Mouse (Mus musculus): ENCODE measurements around the gene Tnfrsf14.

Gene Tnfrsf14

GRCm38 (mm10) chr4:154914252-154914651 lies 14.1 kb downstream of the Tnfrsf14 start:
- no peak for DNase-seq

DNA sequence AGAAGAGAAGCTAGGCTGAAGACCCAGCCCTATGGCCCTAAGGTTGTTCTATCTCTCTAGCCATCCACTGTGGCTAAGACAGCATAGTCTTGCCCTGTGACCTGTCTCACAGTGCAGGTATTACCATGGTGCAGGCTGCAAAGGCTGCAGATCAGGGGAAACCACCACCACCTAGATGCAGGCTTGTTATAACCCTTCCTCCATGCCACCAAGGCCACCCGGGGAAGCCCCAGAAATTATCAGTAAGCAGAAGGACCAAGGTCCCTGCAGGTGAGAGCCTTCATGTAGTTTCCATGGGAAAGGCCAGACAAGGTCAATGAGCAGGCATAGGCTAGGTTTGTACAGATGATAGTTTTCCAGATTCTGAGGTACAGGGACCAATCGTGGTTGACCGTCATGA lies 14.5 kb downstream of the Tnfrsf14 start:
- DNase-seq = no peak

DNA sequence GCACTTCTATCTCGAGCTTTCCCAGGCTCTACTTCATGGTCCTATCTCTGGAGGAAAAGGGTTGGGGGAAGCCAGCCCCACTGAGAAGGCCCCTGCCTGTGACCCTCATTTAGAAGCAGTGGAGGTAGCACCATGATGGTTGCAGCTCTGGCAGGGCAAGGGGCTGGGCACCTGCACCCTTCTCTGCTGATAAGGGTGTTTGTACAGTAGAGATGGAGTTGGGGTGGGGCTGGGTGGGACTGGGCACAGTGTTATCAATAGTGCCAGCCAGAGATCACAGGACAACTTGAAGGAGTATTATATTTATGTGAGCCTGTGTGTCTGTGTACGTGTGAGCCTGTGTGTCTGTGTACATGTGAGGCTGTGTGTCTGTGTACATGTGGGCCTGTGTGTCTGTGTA lies 16.7 kb downstream of the Tnfrsf14 start:
- DNase-seq = no peak

DNA sequence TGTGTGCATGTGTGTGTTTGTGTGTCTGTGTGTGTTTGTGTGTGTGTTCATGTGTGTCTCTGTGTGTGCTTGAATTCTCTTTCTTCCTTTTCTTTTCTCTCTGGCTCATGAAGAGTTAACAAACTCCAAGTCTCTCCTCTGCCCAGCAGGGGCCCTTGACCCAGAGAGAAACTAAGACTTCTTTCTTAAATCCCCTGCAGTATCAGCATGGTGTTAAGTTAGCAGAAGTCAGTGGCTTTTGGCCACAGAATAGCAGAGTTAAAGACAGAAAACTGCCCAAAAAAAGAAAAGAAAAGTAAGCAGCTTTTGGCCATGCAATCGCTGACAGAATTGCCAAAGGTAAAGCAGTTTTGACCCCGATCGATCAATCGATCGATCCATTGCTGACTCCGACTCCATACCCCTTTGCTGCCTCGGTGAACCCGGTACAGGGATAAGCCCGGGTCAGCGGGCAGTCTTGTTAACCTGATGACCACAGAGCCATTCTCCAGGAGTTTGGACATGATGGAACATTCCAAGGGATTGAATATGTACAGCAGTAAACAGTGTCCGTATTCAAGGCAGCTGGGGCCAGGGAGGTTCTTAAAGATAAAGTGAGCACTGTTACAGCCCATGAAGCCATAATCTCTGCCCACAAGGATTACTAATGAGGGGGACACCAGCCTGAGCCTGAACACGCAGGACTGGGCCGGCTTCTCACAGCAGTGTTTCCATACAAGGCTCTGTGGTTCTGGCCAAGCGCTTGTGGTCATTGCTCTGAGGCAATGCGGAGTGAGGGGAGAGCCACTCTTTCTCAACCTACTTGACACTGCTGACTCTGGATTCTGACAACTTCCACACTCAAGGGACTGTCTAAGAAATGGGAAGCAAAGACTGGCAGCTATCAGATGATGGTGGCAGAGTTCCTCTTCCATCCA lies 17.5 kb downstream of the Tnfrsf14 start:
- DNase-seq = no peak

GRCm38 (mm10) chr4:154908490-154908889 lies 19.9 kb downstream of the Tnfrsf14 start:
- no peak for DNase-seq

GRCm38 (mm10) chr4:154907833-154908232 lies 20.5 kb downstream of the Tnfrsf14 start:
- DNase-seq = peak; percentile 71

- peak; percentile 81 for DNase-seq
Measured at GRCm38 (mm10) chr4:154904185-154905071, 23.9 kb downstream of the Tnfrsf14 start.

DNA sequence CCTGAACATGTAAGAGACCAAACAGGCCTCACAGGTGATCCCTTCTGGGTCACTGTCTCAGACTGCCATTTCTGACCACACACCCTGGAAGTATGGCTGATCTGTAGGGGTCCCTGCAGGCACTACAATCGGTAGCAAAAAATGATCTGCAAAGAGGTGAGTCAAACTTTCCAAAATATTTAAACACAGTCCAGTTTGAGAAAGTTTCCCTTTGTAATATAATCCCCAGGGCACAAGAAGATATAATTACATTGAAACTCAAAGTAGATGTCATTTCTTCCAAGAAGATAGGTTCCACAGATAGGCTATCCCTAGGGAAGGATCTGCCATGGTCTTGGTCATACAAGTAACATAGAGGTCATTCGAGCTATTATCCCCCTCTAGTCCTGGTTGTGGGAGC lies 26.0 kb downstream of the Tnfrsf14 start:
- DNase-seq = no peak

DNA sequence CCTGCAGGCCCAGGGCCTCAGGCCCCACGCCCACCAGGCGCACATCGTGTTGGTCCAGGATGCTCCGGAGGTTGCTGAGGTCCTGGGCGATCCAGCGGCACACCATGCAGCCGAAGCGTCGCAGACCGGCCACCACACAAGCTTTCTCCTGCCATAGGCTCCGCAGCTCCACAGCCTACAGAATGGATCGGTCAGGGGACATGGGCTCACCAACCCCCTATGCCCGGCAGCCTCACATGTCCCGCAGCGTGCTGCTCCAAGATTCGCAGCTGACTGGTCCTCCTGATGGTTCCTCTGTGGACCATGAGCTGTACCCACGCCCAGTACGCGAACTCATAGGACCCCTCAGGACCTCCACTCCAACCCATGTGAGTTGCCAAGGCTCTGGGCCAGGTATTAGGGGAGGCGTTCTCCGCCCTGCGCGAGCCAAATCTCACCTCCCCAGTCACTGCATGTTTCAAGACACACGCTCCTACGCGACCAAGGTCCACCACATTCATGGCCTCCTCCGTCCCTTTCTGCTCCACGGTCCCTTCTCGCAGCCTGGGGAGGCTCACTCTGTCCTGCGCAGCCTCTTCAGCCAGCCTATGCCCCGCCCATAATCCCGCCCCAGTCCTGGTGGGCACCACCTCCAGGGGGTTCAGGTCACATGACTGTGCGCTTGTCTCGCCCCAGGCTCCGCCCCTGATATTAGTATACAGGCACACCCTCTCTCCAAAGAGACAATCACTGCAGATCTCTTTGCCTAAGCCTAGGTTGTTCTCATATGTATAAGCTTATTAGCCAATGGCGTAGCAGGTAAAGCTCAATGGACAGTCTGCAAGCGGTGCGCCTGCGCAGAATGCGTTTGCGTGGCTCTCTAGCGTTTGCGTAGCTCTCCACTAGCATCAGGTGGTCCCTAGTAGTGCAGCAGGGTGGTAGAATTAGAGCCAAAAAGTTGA lies 29.6 kb downstream of the Tnfrsf14 start, which contains the start of gene Fam213b:
Gene Fam213b, minus strand, starts transcription at position 630 of the 941 bp plus-strand sequence.
- DNase-seq = peak; percentile 83

DNA sequence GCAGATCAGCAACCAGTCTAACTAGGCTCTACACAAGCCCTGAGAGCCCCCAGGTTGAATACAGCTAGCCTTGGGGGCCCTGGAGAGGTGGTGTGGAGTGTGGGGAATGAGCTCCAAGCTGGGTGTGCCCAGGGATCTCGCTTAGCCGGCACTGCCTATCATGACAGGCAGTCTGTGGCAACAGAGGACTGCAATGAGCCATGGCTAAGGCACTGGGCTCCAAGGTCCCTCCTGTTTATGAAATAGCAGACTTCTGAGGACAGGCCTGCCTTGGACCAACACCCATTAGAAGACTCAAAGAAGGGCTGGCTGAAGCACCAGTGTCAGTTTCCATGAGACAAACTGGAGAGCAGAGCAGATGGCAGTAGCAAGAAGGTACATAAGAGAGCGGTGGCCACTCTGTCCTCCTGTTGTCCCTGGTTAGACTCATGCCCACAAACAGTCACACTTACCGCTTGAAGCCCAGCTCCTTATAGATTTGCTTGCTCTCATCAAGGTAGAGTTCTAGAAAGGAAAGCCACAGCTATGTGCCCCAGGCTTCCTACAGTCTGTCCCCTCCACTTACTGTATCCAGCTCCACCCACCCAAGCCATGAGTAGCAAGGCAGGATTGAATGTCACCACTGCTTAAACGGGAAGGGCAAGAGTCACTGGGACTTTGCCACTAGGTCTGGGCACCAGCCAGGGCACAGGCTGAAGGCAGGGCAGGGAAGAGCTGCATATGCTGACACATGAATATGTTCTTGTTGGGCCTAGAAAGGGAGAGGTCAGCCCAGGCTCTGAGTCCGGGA lies 30.5 kb downstream of the Tnfrsf14 start:
- DNase-seq = peak; percentile 30

GRCm38 (mm10) chr4:154895549-154895948 lies 32.8 kb downstream of the Tnfrsf14 start:
- peak; percentile 26 for DNase-seq

DNA sequence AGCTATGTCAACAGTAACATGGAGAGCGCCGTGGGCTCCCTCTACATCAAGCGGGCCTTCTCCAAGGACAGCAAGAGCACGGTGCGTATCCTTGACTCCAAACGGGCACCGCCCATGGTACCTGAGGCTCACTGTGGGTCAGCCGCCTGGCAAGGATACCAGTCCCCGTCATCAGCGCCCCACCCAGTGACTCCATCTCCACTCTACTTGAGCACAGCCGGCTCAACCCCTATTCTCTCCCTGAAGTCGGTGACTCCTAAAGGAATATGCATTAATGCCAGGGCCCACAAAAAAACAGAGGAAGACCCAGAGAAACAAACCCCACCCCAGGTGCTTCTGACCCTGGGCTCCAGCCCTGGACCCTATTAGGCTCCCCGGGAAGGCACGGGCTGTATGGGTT lies 37.5 kb downstream of the Tnfrsf14 start:
- peak; percentile 12 for DNase-seq

GRCm38 (mm10) chr4:154887593-154888250 lies 40.6 kb downstream of the Tnfrsf14 start:
- peak; percentile 39 for DNase-seq

DNA sequence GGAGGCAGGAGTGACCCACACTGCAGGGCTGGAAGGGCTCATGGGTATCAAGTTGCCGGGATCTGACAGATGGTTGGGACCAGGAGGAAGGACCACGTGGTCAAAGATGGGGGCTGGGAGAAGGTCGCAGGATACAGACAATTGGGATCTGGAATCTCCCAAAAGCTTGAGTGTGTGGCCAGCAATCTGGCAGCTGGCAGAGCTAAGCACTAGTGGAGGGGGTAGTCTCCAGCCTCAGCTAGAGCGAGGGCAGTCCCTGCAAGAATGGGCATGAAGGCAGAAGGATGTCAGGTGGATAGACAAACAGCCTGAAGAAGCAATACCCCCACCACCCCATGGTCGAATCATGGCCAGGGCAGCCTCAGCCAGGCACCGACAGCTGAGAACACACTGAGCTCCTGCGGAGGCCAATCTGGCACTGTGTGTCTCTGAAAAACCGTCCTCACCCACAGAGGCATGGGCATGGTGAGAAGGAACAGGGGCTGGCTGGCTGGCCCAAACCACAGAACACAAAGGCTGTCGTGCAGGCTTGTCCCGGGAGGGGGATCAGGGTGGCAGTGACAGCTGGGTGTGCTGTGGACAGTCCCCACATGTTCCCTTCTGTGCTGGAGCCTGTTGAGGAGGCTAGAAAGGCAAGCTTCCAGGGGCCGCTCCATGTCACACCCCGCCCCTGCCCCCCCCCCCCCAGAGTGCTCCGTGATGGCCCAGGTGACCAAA lies 41.3 kb downstream of the Tnfrsf14 start:
- DNase-seq = peak; percentile 58

DNA sequence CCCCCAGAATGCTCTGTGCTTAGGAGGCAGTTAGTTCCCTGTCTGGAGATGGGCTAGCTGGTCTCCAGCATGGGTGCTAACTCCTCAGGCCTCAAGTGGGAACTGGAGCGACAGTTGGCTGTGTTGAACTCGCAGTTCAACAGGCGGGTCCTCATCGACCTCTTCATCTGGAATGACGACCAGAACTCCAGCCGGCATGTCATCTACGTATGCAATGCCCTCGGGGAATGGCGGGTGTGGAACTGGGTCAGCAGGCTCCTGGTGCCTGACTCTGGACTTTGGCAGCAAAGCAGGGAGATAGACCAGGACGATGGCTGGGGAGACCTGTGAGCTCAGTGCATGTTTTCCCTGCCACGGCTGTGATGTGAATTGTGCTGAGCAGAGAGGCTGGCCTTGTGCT lies 42.9 kb downstream of the Tnfrsf14 start:
- DNase-seq = no peak

DNA sequence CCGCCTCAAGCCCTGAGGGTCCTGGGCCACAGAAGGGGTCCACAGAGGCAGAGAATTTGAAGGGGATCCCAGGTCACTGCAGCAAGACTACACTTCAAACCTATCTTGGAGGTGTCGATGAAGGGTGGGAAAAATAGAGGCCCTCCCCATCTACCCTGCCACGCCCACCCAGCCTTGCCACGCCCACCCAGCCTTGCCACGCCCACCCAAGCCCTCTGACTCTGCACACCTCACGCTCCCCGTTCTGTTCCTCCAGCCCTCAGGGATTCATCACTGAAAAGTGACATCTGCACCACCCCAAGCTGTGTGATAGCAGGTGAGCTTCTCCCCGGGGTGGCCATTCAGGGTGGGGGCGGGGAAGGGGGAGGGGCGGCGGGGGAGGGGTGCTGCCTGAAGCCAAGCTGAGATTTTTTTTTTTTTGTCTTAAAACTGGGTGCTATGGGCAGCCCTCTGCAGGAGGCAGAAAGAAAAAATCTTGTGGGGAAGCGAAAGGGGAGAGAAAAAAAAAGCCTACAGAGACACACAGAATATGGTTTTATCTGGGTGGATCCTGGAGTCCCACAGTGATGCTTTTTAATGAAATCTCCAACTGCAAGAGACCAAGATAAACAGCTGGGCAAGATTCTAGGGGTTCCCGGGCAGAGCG lies 46.2 kb downstream of the Tnfrsf14 start:
- no peak for DNase-seq

DNA sequence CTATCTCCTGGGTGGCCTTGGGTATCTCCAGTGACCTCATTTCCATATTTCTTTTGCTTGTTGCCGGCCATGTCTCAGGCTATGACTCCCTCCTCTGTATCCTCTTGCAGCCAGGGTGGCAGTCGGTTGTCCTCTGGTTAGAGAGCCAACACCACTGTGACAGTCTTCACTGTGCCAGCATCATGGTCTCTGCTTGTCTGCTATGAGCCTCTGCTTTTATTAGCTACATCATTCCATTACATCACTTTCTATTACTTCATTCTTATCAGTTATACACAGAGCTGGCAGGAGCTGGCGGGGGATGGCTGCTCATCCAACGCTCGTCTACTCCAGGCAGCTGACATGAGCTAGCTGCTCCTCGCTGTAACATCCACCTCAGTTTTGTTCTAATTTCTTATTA lies 47.6 kb downstream of the Tnfrsf14 start:
- DNase-seq = no peak

- peak; percentile 92 for DNase-seq
Measured at GRCm38 (mm10) chr4:154877864-154878548, 50.4 kb downstream of the Tnfrsf14 start.

GRCm38 (mm10) chr4:154873186-154873585 lies 55.2 kb downstream of the Tnfrsf14 start:
- no peak for DNase-seq
